Mouse (Mus musculus) lung, adult 2 months (tissue): ENCODE results near the gene Eya2.

Experiments used
- CTCF ChIP-seq: fragments of 200-500 bp; IDR thresholded peaks from 2 replicates; pipeline ENCODE4 v1.5.1; 2011; ENCODE audit warnings: mild to moderate bottlenecking, low read length, control low read depth; ENCODE audit not compliant: insufficient read depth
- POLR2A ChIP-seq: fragments of 200-500 bp; IDR thresholded peaks from 2 replicates; pipeline ENCODE4 v1.6.1; 2011; ENCODE audit warnings: low read depth, mild to moderate bottlenecking, control low read depth, low read length, borderline replicate concordance; ENCODE audit errors: extremely low read depth

- TF ChIP-seq POLR2A = no peak
- TF ChIP-seq CTCF = no peak
Observed at GRCm38 (mm10) chr2:165633011-165633785, 38.4 kb downstream of the Eya2 start.
